In genomic region chr8:106260894-106261293, GRCm38 (mm10) we compare ENCODE assay signal across 21 mouse cellular contexts. TPM values are rescaled to one million over a fixed set of nuclear protein-coding genes. Genes with fewer than 3 reads are reported as not detected.
DNase-seq lines count a peak whose midpoint lies in the region; ATAC-seq and TF ChIP-seq lines count a peak whose summit lies in the region.
"Had no signal": no experiment of that assay in that cellular context is flagged by ENCODE, and none has a peak within 500 bp of the region (broad histone marks: within the 10 kb centered on the region; RNA-seq: fewer than 3 reads in every experiment).

No protein-coding gene starts in this region.

- H3K27me3 ChIP-seq in hindbrain, embryonic 13.5 days: no peaks in the 10 kb centered on the region
- H3K27me3 ChIP-seq in hindbrain, postnatal 0 days (ENCODE audit: insufficient read depth, low read length): no peaks in the 10 kb centered on the region
- no peaks in the 10 kb centered on the region for H3K27me3 ChIP-seq in neural tube, embryonic 12.5 days (replicated peaks)
- H3K27me3 ChIP-seq in neural tube, embryonic 14.5 days (ENCODE audit: control insufficient read depth, insufficient read depth, low read length): no peaks in the 10 kb centered on the region
- H3K27me3 ChIP-seq: embryonic facial prominence, embryonic 12.5 days; embryonic facial prominence, embryonic 15.5 days had no signal

- TF ChIP-seq CTCF in hindbrain, postnatal 0 days (IDR thresholded peaks at IDR 0.05; ENCODE audit: low read depth): no peak

- peaks cover 73% of the 10 kb centered on the region for H3K36me3 ChIP-seq in hindbrain, embryonic 13.5 days
- H3K36me3 ChIP-seq in hindbrain, postnatal 0 days (ENCODE audit: insufficient read depth, low read length): peaks cover 15% of the 10 kb centered on the region; the same call in 1 of the 2 replicates
- H3K36me3 ChIP-seq in neural tube, embryonic 12.5 days: peaks cover 74% of the 10 kb centered on the region
- H3K36me3 ChIP-seq in neural tube, embryonic 14.5 days (ENCODE audit: control insufficient read depth, insufficient read depth, low read length): peaks cover 20% of the 10 kb centered on the region

- 52% methylated on average over 4 of the region's 4 CpGs for WGBS in hindbrain, embryonic 13.5 days
- 61% methylated on average over 4 of the region's 4 CpGs for WGBS in hindbrain, postnatal 0 days
- 75% methylated on average over 4 of the region's 4 CpGs for WGBS in neural tube, embryonic 12.5 days
- 46% methylated on average over 4 of the region's 4 CpGs for WGBS in neural tube, embryonic 14.5 days

- H3K27ac ChIP-seq in hindbrain, embryonic 13.5 days: peak overlapping the region; percentile 8; the same call in 1 of the 2 replicates
- no peak overlapping the region for H3K27ac ChIP-seq in hindbrain, postnatal 0 days
- H3K27ac ChIP-seq in neural tube, embryonic 12.5 days: no peak overlapping the region
- 0 out of 2 replicates have a peak overlapping the region, but pooled peaks have one; percentile 39 for H3K27ac ChIP-seq in neural tube, embryonic 14.5 days (ENCODE audit: low read depth, low read length)
- H3K27ac ChIP-seq: embryonic facial prominence, embryonic 12.5 days; embryonic facial prominence, embryonic 15.5 days; gastrocnemius, adult 2 months had no signal

- no peak for ATAC-seq in hindbrain, embryonic 13.5 days (ENCODE audit: low FRiP score)
- ATAC-seq in hindbrain, postnatal 0 days: no peak
- no peak for ATAC-seq in neural tube, embryonic 12.5 days (ENCODE audit: low FRiP score, low read depth)
- ATAC-seq in neural tube, embryonic 14.5 days (ENCODE audit: low read depth): no peak
- ATAC-seq: CD4-positive, CD25-positive, alpha-beta regulatory T cell, adult 4 months; forebrain, embryonic 14.5 days; forebrain, postnatal 0 days had no signal

- no peak overlapping the region for H3K9ac ChIP-seq in hindbrain, embryonic 13.5 days
- H3K9ac ChIP-seq in hindbrain, postnatal 0 days (replicated peaks; ENCODE audit: low read length): no peak overlapping the region
- H3K9ac ChIP-seq in neural tube, embryonic 12.5 days: peak overlapping the region; percentile 13; the same call in 1 of the 2 replicates
- H3K9ac ChIP-seq in neural tube, embryonic 14.5 days (replicated peaks; ENCODE audit: low read depth, low read length): no peak overlapping the region
- H3K9ac ChIP-seq: embryonic facial prominence, embryonic 12.5 days; embryonic facial prominence, embryonic 15.5 days; forebrain, postnatal 0 days had no signal

- peaks cover 50% of the 10 kb centered on the region for H3K4me1 ChIP-seq in hindbrain, embryonic 13.5 days (replicated peaks)
- no peaks in the 10 kb centered on the region for H3K4me1 ChIP-seq in hindbrain, postnatal 0 days (ENCODE audit: insufficient read depth, low read length)
- peaks cover 8% of the 10 kb centered on the region; the same call in 1 of the 2 replicates for H3K4me1 ChIP-seq in neural tube, embryonic 12.5 days
- H3K4me1 ChIP-seq in neural tube, embryonic 14.5 days (ENCODE audit: control insufficient read depth, insufficient read depth, low read length): no peaks in the 10 kb centered on the region
- H3K4me1 ChIP-seq: embryonic facial prominence, embryonic 12.5 days had no signal

- H3K4me3 ChIP-seq in hindbrain, embryonic 13.5 days: no peak overlapping the region
- H3K4me3 ChIP-seq in hindbrain, postnatal 0 days (ENCODE audit: low read length): no peak overlapping the region
- no peak overlapping the region for H3K4me3 ChIP-seq in neural tube, embryonic 12.5 days
- H3K4me3 ChIP-seq in neural tube, embryonic 14.5 days (ENCODE audit: low read depth, low read length): no peak overlapping the region
- H3K4me3 ChIP-seq: embryonic facial prominence, embryonic 12.5 days; embryonic facial prominence, embryonic 15.5 days; gastrocnemius, adult 2 months had no signal

- no peaks in the 10 kb centered on the region for H3K9me3 ChIP-seq in hindbrain, embryonic 13.5 days
- no peaks in the 10 kb centered on the region for H3K9me3 ChIP-seq in hindbrain, postnatal 0 days (ENCODE audit: low read length)
- H3K9me3 ChIP-seq in neural tube, embryonic 12.5 days: no peaks in the 10 kb centered on the region
- H3K9me3 ChIP-seq in neural tube, embryonic 14.5 days (ENCODE audit: control insufficient read depth, low read length): no peaks in the 10 kb centered on the region
- H3K9me3 ChIP-seq: embryonic facial prominence, embryonic 12.5 days; embryonic facial prominence, embryonic 15.5 days had no signal

- DNase-seq in hindbrain, postnatal 0 days (ENCODE audit: low spot score): no peak
- no peak for DNase-seq in neural tube, embryonic 10.5 days (ENCODE audit: extremely low spot score, low spot score)
- DNase-seq in urinary bladder, adult 18-20 months (ENCODE audit: low spot score in 2 of 2): no peak
- DNase-seq: adrenal gland, adult 2 months; adrenal gland, postnatal 14 days; cerebellum, adult 11 months; cerebellum, adult 2 months; cerebellum, adult 9-11 months; cerebellum, postnatal 25 days; forebrain, postnatal 0 days; gastrocnemius, adult 2 months; gastrocnemius, postnatal 14 days; heart, adult 11 months had no signal

- H3K4me2 ChIP-seq in hindbrain, embryonic 13.5 days: no peak overlapping the region
- no peak overlapping the region for H3K4me2 ChIP-seq in hindbrain, postnatal 0 days (ENCODE audit: low read depth, low read length)
- H3K4me2 ChIP-seq in neural tube, embryonic 12.5 days (replicated peaks): no peak overlapping the region
- H3K4me2 ChIP-seq in neural tube, embryonic 14.5 days (ENCODE audit: low read depth, low read length): no peak overlapping the region
- H3K4me2 ChIP-seq: embryonic facial prominence, embryonic 12.5 days; embryonic facial prominence, embryonic 15.5 days; heart, embryonic 11.5 days had no signal

RNA-seq across cellular contexts. Expression of gene Prmt7, which starts 50.2 kb away (rescaled TPM):
- polyA plus RNA-seq in hindbrain, embryonic 13.5 days (2015; fragmentation: Nextera tagmentation; extraction: Ambion mirVana): 56.6 and 57.9 TPM in 2 replicates
- total RNA-seq in hindbrain, postnatal 0 days (2014; rRNA removed): 60.1 and 71.3 TPM in 2 replicates
- 47.2 and 50.9 TPM in 2 replicates for polyA plus RNA-seq in hindbrain, postnatal 0 days (2015; fragmentation: Nextera tagmentation; extraction: Ambion mirVana)
- 59.1 and 60.4 TPM in 2 replicates for polyA plus RNA-seq in neural tube, embryonic 12.5 days (2016; fragmentation: Nextera tagmentation; extraction: Ambion mirVana)
- polyA plus RNA-seq in neural tube, embryonic 14.5 days (2014; fragmentation: Nextera tagmentation; extraction: Ambion mirVana): 65.7 and 67.8 TPM in 2 replicates

RNA-seq across cellular contexts. Expression of gene Slc7a6os, which starts 50.2 kb away (rescaled TPM):
- 39.2 and 42.0 TPM in 2 replicates for polyA plus RNA-seq in hindbrain, embryonic 13.5 days (2015; fragmentation: Nextera tagmentation; extraction: Ambion mirVana)
- 56.7 and 67.6 TPM in 2 replicates for total RNA-seq in hindbrain, postnatal 0 days (2014; rRNA removed)
- polyA plus RNA-seq in hindbrain, postnatal 0 days (2015; fragmentation: Nextera tagmentation; extraction: Ambion mirVana): 36.1 and 37.4 TPM in 2 replicates
- 44.1 and 46.2 TPM in 2 replicates for polyA plus RNA-seq in neural tube, embryonic 12.5 days (2016; fragmentation: Nextera tagmentation; extraction: Ambion mirVana)
- polyA plus RNA-seq in neural tube, embryonic 14.5 days (2014; fragmentation: Nextera tagmentation; extraction: Ambion mirVana): 38.0 and 38.7 TPM in 2 replicates

Comparison
In these comparisons a context has a peak if more than half of its experiments do, and no peak if none do; other contexts are left out.
1. H3K27ac ChIP-seq: peak in hindbrain, embryonic 13.5 days (single experiment) and neural tube, embryonic 14.5 days (single experiment); none in hindbrain, postnatal 0 days (single experiment) and neural tube, embryonic 12.5 days (single experiment).